Mouse (Mus musculus) stomach, embryonic 15.5 days (tissue): ENCODE results near the gene Spty2d1. TPM values are rescaled to one million over a fixed set of nuclear protein-coding genes. Genes with fewer than 3 reads are reported as not detected.

Source experiments
- ATAC-seq: fragments of 200-750 bp; cut with Nextera tagmentation; 2 replicates; pipeline ENCODE4 v1.8.0; 2017; ENCODE audit warnings: low read depth, moderate number of reproducible peaks, moderate TSS enrichment; ENCODE audit not compliant: insufficient read depth, low FRiP score
- H3K27ac ChIP-seq: fragments of 300-500 bp; sonication (generic); 2 replicates; pipeline ENCODE4 v1.5.1; 2015; ENCODE audit warnings: mild to moderate bottlenecking, inconsistent platforms
- H3K27me3 ChIP-seq: fragments of 300-500 bp; sonication (generic); replicated peaks from 2 replicates; pipeline ENCODE4 v1.6.1; 2015; ENCODE audit warnings: inconsistent platforms
- H3K36me3 ChIP-seq: fragments of 300-500 bp; sonication (generic); 2 replicates; pipeline ENCODE4 v1.6.1; 2015; ENCODE audit warnings: inconsistent platforms
- H3K4me1 ChIP-seq: fragments of 300-500 bp; sonication (generic); 2 replicates; pipeline ENCODE4 v1.6.1; 2015; ENCODE audit warnings: inconsistent platforms
- H3K4me2 ChIP-seq: fragments of 300-500 bp; sonication (generic); 2 replicates; pipeline ENCODE4 v1.6.1; 2015; ENCODE audit warnings: mild to moderate bottlenecking, inconsistent platforms
- H3K4me3 ChIP-seq: fragments of 300-500 bp; sonication (generic); replicated peaks from 2 replicates; pipeline ENCODE4 v1.5.1; 2015; ENCODE audit warnings: inconsistent platforms
- H3K9ac ChIP-seq: fragments of 300-500 bp; sonication (generic); 2 replicates; pipeline ENCODE4 v1.6.1; 2015; ENCODE audit warnings: inconsistent platforms
- H3K9me3 ChIP-seq: fragments of 300-500 bp; sonication (generic); 2 replicates; pipeline ENCODE4 v1.6.1; 2016; ENCODE audit warnings: inconsistent platforms
- WGBS: fragments of 180-500 bp; shearing (Covaris S2); methylation state at CpG from one replicate; pipeline ENCODE4 v1.1.7; 2015; 5-methylcytosine and 5-hydroxymethylcytosine counted together
- polyA plus RNA-seq: library from polyadenylated mRNA; unstranded; fragments of >200 nt; fragmentation: Nextera tagmentation; extraction: Ambion mirVana; gene quantifications from 2 replicates; pipeline ENCODE4 v1.2.1, GENCODE M21; 2015

Gene Spty2d1
- polyA plus RNA-seq, 1 experiment from 2014 or later = 19.3 TPM

GRCm38 (mm10) chr7:47019641-47020040 lies 11.4 kb upstream of the Spty2d1 start:
- ATAC-seq = no peak

GRCm38 (mm10) chr7:47017146-47017545 lies 8.9 kb upstream of the Spty2d1 start:
- no peak overlapping the region for H3K4me2 ChIP-seq
- H3K4me3 ChIP-seq = no peak overlapping the region
- no peaks in the 10 kb centered on the region for H3K27me3 ChIP-seq
- no peak overlapping the region for H3K27ac ChIP-seq
- no peaks in the 10 kb centered on the region for H3K9me3 ChIP-seq
- ATAC-seq = no peak
- H3K36me3 ChIP-seq = no peaks in the 10 kb centered on the region
- H3K9ac ChIP-seq = no peak overlapping the region
- peaks cover 10% of the 10 kb centered on the region for H3K4me1 ChIP-seq
- 73% methylated on average over 7 of the region's 7 CpGs for WGBS

More at GRCm38 (mm10) chr7:47019641-47020040, 11.4 kb upstream of the Spty2d1 start:
- no peaks in the 10 kb centered on the region for H3K27me3 ChIP-seq
- peaks cover 10% of the 10 kb centered on the region for H3K4me1 ChIP-seq
- H3K4me3 ChIP-seq = no peak overlapping the region
- H3K27ac ChIP-seq = no peak overlapping the region
- H3K36me3 ChIP-seq = no peaks in the 10 kb centered on the region
- no peaks in the 10 kb centered on the region for H3K9me3 ChIP-seq
- no peak overlapping the region for H3K4me2 ChIP-seq
- 57% methylated on average over 5 of the region's 5 CpGs for WGBS
- no peak overlapping the region for H3K9ac ChIP-seq

GRCm38 (mm10) chr7:47016602-47017001 lies 8.4 kb upstream of the Spty2d1 start:
- Histone ChIP-seq H3K4me1 (peaks cover 10% of the 10 kb centered on the region), H3K36me3 (no peaks in the 10 kb centered on the region), H3K27ac (no peak overlapping the region), H3K9ac (no peak overlapping the region), H3K27me3 (no peaks in the 10 kb centered on the region), H3K4me2 (no peak overlapping the region), H3K9me3 (no peaks in the 10 kb centered on the region), H3K4me3 (no peak overlapping the region)
- 76% methylated on average over 3 of the region's 3 CpGs for WGBS
- no peak for ATAC-seq

GRCm38 (mm10) chr7:47015390-47016065 lies 7.3 kb upstream of the Spty2d1 start:
- Histone ChIP-seq H3K4me2 (peak overlapping the region; percentile 44), H3K4me1 (peaks cover 5% of the 10 kb centered on the region), H3K27ac (peak overlapping the region; percentile 77), H3K9me3 (no peaks in the 10 kb centered on the region), H3K9ac (no peak overlapping the region), H3K36me3 (no peaks in the 10 kb centered on the region), H3K27me3 (no peaks in the 10 kb centered on the region), H3K4me3 (no peak overlapping the region)
- WGBS = 11% methylated on average over 6 of the region's 6 CpGs
- peak; percentile 99 for ATAC-seq

GRCm38 (mm10) chr7:47014564-47015389 lies 6.6 kb upstream of the Spty2d1 start:
- Histone ChIP-seq H3K27me3 (no peaks in the 10 kb centered on the region), H3K4me3 (no peak overlapping the region), H3K4me1 (peaks cover 9% of the 10 kb centered on the region), H3K9ac (no peak overlapping the region), H3K4me2 (peak overlapping the region; percentile 44; the same call in 1 of the 2 replicates), H3K9me3 (no peaks in the 10 kb centered on the region), H3K36me3 (no peaks in the 10 kb centered on the region), H3K27ac (peak overlapping the region; percentile 77)
- 49% methylated on average over 10 of the region's 11 CpGs for WGBS
- ATAC-seq = no peak

- Histone ChIP-seq H3K36me3 (no peaks in the 10 kb centered on the region), H3K4me1 (peaks cover 9% of the 10 kb centered on the region), H3K4me3 (no peak overlapping the region), H3K9ac (no peak overlapping the region), H3K9me3 (no peaks in the 10 kb centered on the region), H3K27me3 (no peaks in the 10 kb centered on the region), H3K4me2 (no peak overlapping the region), H3K27ac (no peak overlapping the region)
- no peak for ATAC-seq
- 33% methylated on average over 9 of the region's 9 CpGs for WGBS
Observed at GRCm38 (mm10) chr7:47013131-47013767, 5.0 kb upstream of the Spty2d1 start.

- H3K27ac ChIP-seq = peak overlapping the region; percentile 95
- ATAC-seq = peak; percentile 67
- peak overlapping the region; percentile 71 for H3K4me3 ChIP-seq
- peak overlapping the region; percentile 55 for H3K4me2 ChIP-seq
- no peaks in the 10 kb centered on the region for H3K9me3 ChIP-seq
- no peaks in the 10 kb centered on the region for H3K27me3 ChIP-seq
- under 1% methylated on average over 25 of the region's 25 CpGs for WGBS
- peaks cover 11% of the 10 kb centered on the region for H3K4me1 ChIP-seq
- no peaks in the 10 kb centered on the region for H3K36me3 ChIP-seq
- H3K9ac ChIP-seq = peak overlapping the region; percentile 54
Observed at GRCm38 (mm10) chr7:47007818-47008167, 418 bp downstream of the Spty2d1 start.

- ATAC-seq = no peak
- WGBS = 15% methylated on average over 21 of the region's 21 CpGs
Observed at GRCm38 (mm10) chr7:47007109-47007780, 966 bp downstream of the Spty2d1 start.

GRCm38 (mm10) chr7:47003411-47004115 lies 4.6 kb downstream of the Spty2d1 start:
- WGBS = 62% methylated on average over 3 of the region's 3 CpGs
- no peak overlapping the region for H3K4me3 ChIP-seq
- H3K9me3 ChIP-seq = no peaks in the 10 kb centered on the region
- no peaks in the 10 kb centered on the region for H3K27me3 ChIP-seq
- H3K36me3 ChIP-seq = peaks cover 4% of the 10 kb centered on the region; the same call in 1 of the 2 replicates
- peaks cover 26% of the 10 kb centered on the region for H3K4me1 ChIP-seq
- no peak for ATAC-seq
- H3K9ac ChIP-seq = no peak overlapping the region
- H3K27ac ChIP-seq = no peak overlapping the region
- H3K4me2 ChIP-seq = no peak overlapping the region

More at GRCm38 (mm10) chr7:47007109-47007780, 966 bp downstream of the Spty2d1 start:
- Histone ChIP-seq H3K27ac (peak overlapping the region; percentile 95), H3K4me1 (peaks cover 12% of the 10 kb centered on the region), H3K9me3 (no peaks in the 10 kb centered on the region), H3K27me3 (no peaks in the 10 kb centered on the region), H3K4me2 (peak overlapping the region; percentile 55), H3K9ac (peak overlapping the region; percentile 54), H3K4me3 (peak overlapping the region; percentile 71), H3K36me3 (no peaks in the 10 kb centered on the region)

- Histone ChIP-seq H3K36me3 (peaks cover 19% of the 10 kb centered on the region), H3K4me2 (no peak overlapping the region), H3K9ac (no peak overlapping the region), H3K4me1 (peaks cover 26% of the 10 kb centered on the region), H3K27me3 (no peaks in the 10 kb centered on the region), H3K27ac (no peak overlapping the region), H3K4me3 (no peak overlapping the region), H3K9me3 (no peaks in the 10 kb centered on the region)
- no peak for ATAC-seq
- 61% methylated on average over 4 of the region's 4 CpGs for WGBS
Observed at GRCm38 (mm10) chr7:47001900-47002275, 6.3 kb downstream of the Spty2d1 start.
